Mouse (Mus musculus) liver, embryonic 13.5 days (tissue): Measurements from ENCODE around the gene Timm8b. TPM values are rescaled to one million over a fixed set of nuclear protein-coding genes. Genes with fewer than 3 reads are reported as not detected.

ENCODE experiments used
- polyA plus RNA-seq: library from polyadenylated mRNA; unstranded; fragments of >200 nt; fragmentation: Nextera tagmentation; extraction: Ambion mirVana; gene quantifications from 2 replicates; pipeline ENCODE4 v1.2.1, GENCODE M21; 2015

Timm8b gene
- polyA plus RNA-seq, 1 experiment from 2014 or later: 208 TPM

Other genes with a start within 250 kb of the Timm8b start
- gene Plet1, start 109.4 kb upstream of the Timm8b start, polyA plus RNA-seq: 0.07 and 0.36 TPM in 2 replicates
- gene Pts, start 75.2 kb upstream of the Timm8b start, polyA plus RNA-seq: 41.6 and 43.4 TPM in 2 replicates
- gene Il18, start 49.1 kb upstream of the Timm8b start, polyA plus RNA-seq: 5.7 and 5.9 TPM in 2 replicates
- gene Bco2, start 48.7 kb upstream of the Timm8b start, polyA plus RNA-seq: 0.24 and 0.37 TPM in 2 replicates
- gene Tex12, start 42.6 kb upstream of the Timm8b start, polyA plus RNA-seq: not detected in 2 replicates
- 350 and 370 TPM in 2 replicates for gene Sdhd, start 98 bp upstream of the Timm8b start, polyA plus RNA-seq
- 1.8 and 2.1 TPM in 2 replicates for gene Pih1d2, start 13.4 kb downstream of the Timm8b start, polyA plus RNA-seq
- 10.4 and 11.6 TPM in 2 replicates for gene Nkapd1, start 13.6 kb downstream of the Timm8b start, polyA plus RNA-seq
- 33.7 and 45.2 TPM in 2 replicates for gene Dlat, start 55.9 kb downstream of the Timm8b start, polyA plus RNA-seq
- 0.70 and 0.93 TPM in 2 replicates for gene Dixdc1, start 135.6 kb downstream of the Timm8b start, polyA plus RNA-seq
- 2.5 and 3.3 TPM in 2 replicates for gene 2310030G06Rik, start 142.6 kb downstream of the Timm8b start, polyA plus RNA-seq
- gene Cryab, start 147.4 kb downstream of the Timm8b start, polyA plus RNA-seq: 8.7 and 11.0 TPM in 2 replicates
- gene Hspb2, start 148.4 kb downstream of the Timm8b start, polyA plus RNA-seq: 1.4 TPM in 2 replicates
- 11.8 and 13.2 TPM in 2 replicates for gene Fdxacb1, start 164.3 kb downstream of the Timm8b start, polyA plus RNA-seq
- 15.9 and 17.5 TPM in 2 replicates for gene Alg9, start 171.1 kb downstream of the Timm8b start, polyA plus RNA-seq
- 13.4 and 14.6 TPM in 2 replicates for gene 1110032A03Rik, start 171.6 kb downstream of the Timm8b start, polyA plus RNA-seq
- 97.1 and 117 TPM in 2 replicates for gene Ppp2r1b, start 241.4 kb downstream of the Timm8b start, polyA plus RNA-seq